Mouse (Mus musculus) right cerebral cortex, postnatal 4 days (tissue): ENCODE data around the gene Mxra7.
A peak's percentile ranks its signal among the peaks of the same experiment; 100 is the strongest.
"Not testable (repeated sequence)": the region's sequence is repeated elsewhere in the genome, so short reads cannot be mapped to it uniquely, and the experiment has no call there.

Experiments
- DNase-seq: peaks from one replicate; pipeline ENCODE4 v3.0.0-alpha.2; 2022

The Mxra7 gene

DNA sequence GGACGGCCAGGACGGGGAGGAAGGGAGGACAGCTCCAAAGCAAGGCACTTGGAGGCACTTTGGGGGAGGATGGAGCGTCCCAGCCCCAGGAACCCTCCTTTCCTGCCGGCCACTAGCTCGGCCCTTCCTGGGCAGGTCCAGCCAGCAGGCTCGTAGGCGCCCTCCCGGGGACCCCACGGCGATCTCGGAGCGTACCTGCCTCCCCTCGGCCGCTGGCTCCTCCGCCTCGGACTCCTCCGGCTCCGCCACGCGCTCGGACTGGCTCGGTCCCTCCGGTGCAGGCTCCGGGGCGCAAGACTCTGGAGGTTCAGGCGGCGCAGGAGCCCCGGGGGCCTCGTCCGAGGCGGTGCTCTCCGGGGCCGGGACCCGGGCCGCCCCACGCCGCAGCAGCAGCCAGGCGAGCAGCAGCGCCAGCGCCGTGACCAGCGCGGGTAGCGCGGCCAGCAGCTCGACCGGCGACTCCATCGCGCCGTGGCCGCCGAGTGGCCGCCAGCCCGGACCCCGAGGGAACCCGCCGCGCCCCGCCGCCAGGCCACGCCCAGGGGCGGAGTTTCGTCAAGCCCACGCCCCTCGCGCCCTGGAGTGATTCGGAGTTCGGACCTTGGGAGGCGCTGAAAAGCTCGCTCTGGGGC is at the start of gene Mxra7:
Gene Mxra7 (minus strand): TSS at position 513 of the 632 bp plus-strand sequence.
- DNase-seq = peak; percentile 72

GRCm38 (mm10) chr11:116873987-116874386 is 46.1 kb upstream of the Mxra7 start:
- no peak for DNase-seq

GRCm38 (mm10) chr11:116871538-116871937 is 43.7 kb upstream of the Mxra7 start:
- no peak for DNase-seq

DNA sequence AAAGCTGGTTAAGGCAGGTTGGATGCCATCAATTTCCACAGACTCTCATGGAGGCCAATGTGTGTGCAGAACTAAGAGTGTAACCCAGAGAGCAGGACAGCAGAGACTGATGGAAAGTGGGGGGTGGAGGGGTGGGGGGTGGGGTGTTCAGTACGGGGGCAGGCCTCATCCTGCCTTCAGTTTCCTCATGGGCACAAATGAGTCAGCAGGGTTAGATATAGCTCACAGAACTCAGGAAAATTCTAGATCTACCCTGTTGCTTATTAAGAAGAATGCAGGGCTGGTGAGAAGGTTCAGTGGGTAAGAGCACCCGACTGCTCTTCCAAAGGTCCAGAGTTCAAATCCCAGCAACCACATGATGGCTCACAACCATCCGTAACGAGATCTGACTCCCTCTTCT is 41.8 kb upstream of the Mxra7 start:
- DNase-seq = no peak

- DNase-seq = no peak
Observed at GRCm38 (mm10) chr11:116869223-116869622, 41.4 kb upstream of the Mxra7 start.

- no peak for DNase-seq
Observed at GRCm38 (mm10) chr11:116868129-116868528, 40.3 kb upstream of the Mxra7 start.

DNA sequence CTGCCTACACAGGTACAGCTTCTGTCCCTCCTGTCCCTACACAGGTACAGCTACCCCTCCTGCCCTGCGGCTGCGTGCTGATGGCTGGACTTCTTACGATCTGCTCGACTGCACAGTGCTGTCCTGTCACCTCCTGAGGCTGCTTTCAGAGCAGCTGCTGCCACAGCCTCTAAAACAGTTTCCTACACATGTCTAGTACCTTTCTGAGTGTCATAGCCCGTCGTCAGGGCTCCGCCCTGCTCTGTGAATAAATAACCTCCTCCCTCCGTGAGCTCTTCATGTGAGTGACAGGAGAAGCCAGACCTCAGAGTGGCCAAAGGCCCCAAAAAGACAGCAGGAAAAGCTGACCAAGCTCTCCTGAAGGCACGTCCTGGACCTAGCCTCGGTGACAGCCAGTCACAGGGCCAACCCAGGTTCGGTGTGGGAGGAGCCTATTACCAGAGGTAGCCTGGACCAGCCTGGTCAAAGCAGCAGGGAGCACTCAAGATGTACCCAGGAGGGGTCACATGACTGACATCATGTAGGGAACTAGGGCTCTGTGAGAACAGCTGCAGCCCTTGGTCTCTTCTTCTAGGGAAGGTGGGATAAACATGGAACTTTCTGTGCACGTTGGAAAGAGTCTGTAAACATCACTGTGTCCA is 38.2 kb upstream of the Mxra7 start:
- no peak for DNase-seq

- no peak for DNase-seq
Observed at GRCm38 (mm10) chr11:116864444-116864843, 36.6 kb upstream of the Mxra7 start.

GRCm38 (mm10) chr11:116857183-116857850 is 29.5 kb upstream of the Mxra7 start:
- DNase-seq = no peak

DNA sequence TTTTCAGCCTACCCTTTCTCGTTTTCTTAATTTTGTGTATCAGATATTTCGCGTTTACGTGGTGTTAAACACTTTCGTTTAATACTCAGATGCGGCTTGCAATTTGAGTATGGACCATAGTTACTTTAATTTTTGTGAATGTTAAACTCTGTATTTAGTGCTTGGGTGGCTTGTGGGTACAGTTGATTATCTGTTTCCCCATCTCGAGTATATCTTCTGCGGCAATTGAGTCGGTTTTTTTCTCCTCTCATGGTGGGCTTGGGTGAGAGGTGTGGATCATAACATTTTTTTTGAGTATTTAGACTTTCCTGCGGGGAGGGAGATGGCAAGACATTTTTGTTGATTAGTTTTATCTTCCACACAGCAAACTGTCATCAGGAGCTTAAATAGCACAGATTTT is 26.4 kb upstream of the Mxra7 start:
- DNase-seq = no peak

- peak; percentile 98 for DNase-seq
Observed at GRCm38 (mm10) chr11:116853512-116853928, 25.7 kb upstream of the Mxra7 start.

- peak; percentile 97 for DNase-seq
Observed at GRCm38 (mm10) chr11:116852891-116853511, 25.2 kb upstream of the Mxra7 start, which contains the start of gene Srsf2. TSS of gene Srsf2 (minus strand) at chr11:116853094.

GRCm38 (mm10) chr11:116852291-116852890 is 24.5 kb upstream of the Mxra7 start, which contains the start of gene Mfsd11:
TSS of gene Mfsd11 (plus strand) at chr11:116852440.
- DNase-seq = peak; percentile 71

DNA sequence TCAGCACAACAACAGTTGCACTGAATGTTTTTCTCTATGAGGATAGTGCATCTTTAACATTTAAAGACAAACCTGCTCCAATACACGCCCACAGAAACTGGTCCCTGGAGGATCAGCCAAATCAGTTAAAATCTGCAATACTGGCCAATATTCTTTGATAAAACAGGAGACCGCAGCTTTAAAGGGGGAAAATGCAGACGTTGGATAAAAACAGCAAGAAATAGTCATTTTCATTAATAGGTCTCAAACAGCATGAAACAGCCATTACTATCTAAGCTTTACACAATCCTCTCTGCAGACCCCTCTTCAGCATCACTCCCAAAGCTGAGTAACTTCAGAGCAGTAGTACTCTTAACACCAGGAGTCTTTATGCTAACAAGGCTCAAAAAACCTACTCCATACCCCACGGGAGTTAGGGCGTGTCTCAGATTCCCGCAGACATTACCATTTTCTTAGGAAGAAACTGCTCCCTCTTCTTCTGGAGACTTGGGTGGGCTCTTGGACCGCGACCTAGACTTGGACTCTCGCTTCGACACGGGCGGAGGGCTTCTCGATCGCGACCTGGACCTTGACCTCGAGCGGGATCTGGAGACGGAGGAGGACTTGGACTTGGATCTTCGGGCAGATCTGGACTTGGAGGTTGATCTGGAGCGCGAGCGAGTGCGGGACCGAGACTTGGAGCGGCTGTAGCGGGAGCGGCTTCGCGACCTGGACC is 23.9 kb upstream of the Mxra7 start:
- DNase-seq = no peak

- no peak for DNase-seq
Observed at GRCm38 (mm10) chr11:116850833-116851477, 23.1 kb upstream of the Mxra7 start.

DNA sequence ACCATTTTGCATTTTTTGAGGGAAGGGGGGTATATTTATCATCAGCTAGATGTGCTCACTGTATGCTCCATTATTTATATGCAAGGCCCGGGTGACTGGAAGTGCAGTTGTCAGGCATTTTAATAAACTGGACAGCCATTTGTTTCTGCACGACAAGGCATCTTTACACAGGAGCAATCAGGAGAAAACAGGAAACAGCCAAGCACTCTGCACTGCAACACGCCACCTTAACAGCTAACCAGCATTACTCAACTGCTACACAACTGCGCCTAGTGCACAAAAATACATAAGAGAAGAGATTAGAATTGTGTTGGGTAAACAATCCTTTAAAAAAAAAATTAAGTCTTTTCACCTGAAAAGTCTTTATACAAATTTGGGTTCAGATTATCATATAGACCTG is 22.2 kb upstream of the Mxra7 start:
- DNase-seq = no peak

DNA sequence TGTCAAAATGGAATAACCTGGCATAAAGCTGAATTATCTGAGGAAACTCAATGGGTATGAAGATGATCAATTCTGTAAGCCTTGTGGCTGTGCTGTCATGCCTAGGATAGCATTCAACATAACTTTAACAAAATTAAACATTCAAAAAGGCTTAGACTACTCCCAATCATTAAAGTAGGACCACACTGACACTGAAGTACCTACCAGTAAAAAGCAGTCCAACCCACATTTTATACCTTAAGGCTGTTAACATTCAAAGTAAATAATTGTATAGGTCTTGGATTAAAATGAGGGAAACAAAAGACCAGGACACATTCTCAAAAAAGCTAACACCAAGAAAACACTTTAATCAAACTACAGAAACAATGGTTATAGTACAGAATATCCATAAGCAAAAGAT is 21.7 kb upstream of the Mxra7 start:
- DNase-seq = no peak

DNA sequence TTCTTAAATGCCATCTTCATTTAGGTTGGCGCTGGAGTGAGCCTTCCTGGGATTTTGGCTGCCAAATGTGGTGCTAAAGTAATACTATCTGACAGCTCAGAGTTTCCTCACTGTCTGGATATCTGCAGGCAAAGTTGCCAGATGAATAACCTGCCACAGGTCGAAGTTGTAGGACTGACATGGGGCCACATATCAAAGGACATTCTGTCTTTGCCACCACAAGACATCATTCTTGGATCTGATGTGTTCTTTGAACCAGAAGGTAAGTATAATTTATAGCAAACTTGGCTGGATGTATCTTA is 21.0 kb upstream of the Mxra7 start:
- DNase-seq = not testable (repeated sequence)

- no peak for DNase-seq
Observed at GRCm38 (mm10) chr11:116848086-116848876, 20.4 kb upstream of the Mxra7 start.

DNA sequence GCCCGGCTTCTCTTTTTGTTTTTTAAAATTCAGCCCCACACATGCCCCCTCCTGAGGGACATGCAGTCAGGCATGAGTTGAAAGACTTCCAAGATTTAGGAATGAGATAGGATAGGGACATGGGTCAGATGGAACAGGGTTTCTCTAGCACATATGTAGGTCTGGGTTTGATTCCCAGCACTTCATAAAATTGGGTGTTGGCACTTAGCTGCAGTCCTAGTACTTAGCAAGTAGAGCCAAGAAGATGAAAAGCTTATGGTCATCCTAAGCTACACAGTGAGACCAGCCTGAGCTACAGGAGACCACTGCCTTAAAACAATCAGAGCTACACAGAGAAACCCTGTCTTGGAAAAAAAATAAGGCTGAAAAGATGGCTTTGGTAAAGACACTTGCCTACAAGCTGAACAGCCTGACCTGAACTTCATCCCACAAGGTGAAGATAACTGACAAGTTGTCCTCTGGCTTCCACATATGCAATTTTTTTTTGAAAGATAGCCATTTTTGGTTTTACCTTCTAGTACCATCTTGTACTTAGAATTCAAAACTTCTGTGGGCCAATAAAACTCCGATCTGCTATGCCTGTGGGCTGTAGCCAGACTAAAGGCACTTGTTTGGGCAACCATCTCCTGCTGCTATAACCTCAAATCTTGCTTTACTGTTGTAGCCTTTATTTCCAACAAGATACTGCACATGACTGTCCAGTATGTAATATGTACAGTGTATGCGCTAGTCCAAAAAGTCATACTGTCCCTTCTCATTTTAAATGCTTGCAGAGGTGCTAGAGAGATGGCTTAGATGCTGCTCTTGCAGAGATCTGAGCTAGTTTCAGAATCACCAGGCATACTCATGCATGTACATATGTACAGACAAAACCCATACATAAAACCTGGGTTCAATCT is 19.6 kb upstream of the Mxra7 start:
- DNase-seq = no peak
